Mouse (Mus musculus) olfactory bulb, adult 2 months (tissue): ENCODE data around the gene Heg1.

Experiments
- CTCF ChIP-seq: fragments of 200-500 bp; IDR thresholded peaks from 2 replicates; pipeline ENCODE4 v1.5.1; 2012; ENCODE audit warnings: low read depth, mild to moderate bottlenecking, low read length, moderate library complexity; ENCODE audit not compliant: insufficient read depth
- POLR2A ChIP-seq: fragments of 200-500 bp; IDR thresholded peaks from 2 replicates; pipeline ENCODE4 v1.6.1; 2012; ENCODE audit warnings: mild to moderate bottlenecking, low read depth, low read length, moderate library complexity; ENCODE audit not compliant: insufficient read depth

DNA sequence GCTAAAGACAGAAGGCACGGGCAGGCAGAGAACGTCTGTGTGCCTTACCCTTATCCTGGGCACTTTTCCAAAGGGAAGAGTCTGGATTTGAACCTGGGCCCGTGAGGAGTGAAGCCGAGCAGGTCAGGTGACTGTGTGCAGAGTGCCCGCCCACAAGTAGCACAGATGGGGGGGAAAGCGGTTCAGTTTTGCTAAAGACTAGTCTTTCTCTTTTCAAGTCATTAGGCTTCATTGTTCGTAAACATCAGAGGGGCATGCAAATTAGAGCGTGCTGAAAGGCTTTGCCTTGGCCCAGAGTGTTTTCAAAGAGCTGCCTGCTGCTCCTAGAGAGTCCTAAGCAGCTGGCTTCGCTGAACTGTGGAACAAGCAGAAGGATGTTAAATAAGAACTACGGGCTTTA, 50.4 kb downstream of the Heg1 start:
- no peak for TF ChIP-seq CTCF
- TF ChIP-seq POLR2A: no peak
